Mouse (Mus musculus) kidney, embryonic 16.5 days (tissue): ENCODE measurements at regions not wholly inside any gene's neighbourhood (a gene's known extent, or its start where the extent isn't known, plus 50 kb on each side); places are given as distances from the start of the nearest gene placed in this dataset.
A peak's percentile ranks its signal among the peaks of the same experiment; 100 is the strongest.

Source experiments
- ATAC-seq: fragments of 200-750 bp; cut with Nextera tagmentation; 2 replicates; pipeline ENCODE4 v1.8.0; 2017; ENCODE audit warnings: moderate TSS enrichment; ENCODE audit not compliant: low FRiP score, low TSS enrichment
- H3K27ac ChIP-seq: fragments of 300-500 bp; sonication (generic); 2 replicates; pipeline ENCODE4 v1.5.1; 2014; ENCODE audit warnings: low read length
- H3K27me3 ChIP-seq: fragments of 300-500 bp; sonication (generic); 2 replicates; pipeline ENCODE4 v1.6.1; 2014; ENCODE audit warnings: low read length, control low read depth, mixed read lengths; ENCODE audit not compliant: insufficient read depth
- H3K36me3 ChIP-seq: fragments of 300-500 bp; sonication (generic); 2 replicates; pipeline ENCODE4 v1.6.1; 2014; ENCODE audit warnings: low read length, control low read depth, mixed read lengths; ENCODE audit not compliant: insufficient read depth
- H3K4me1 ChIP-seq: fragments of 300-500 bp; sonication (generic); 2 replicates; pipeline ENCODE4 v1.6.1; 2014; ENCODE audit warnings: low read length, control low read depth, mixed read lengths; ENCODE audit not compliant: insufficient read depth
- H3K4me2 ChIP-seq: fragments of 300-500 bp; sonication (generic); replicated peaks from 2 replicates; pipeline ENCODE4 v1.6.1; 2014; ENCODE audit warnings: low read depth, low read length
- H3K4me3 ChIP-seq: fragments of 300-500 bp; sonication (generic); 2 replicates; pipeline ENCODE4 v1.5.1; 2014; ENCODE audit warnings: mild to moderate bottlenecking, low read length
- H3K9ac ChIP-seq: fragments of 300-500 bp; sonication (generic); replicated peaks from 2 replicates; pipeline ENCODE4 v1.6.1; 2014; ENCODE audit warnings: low read length
- H3K9me3 ChIP-seq: fragments of 300-500 bp; sonication (generic); 2 replicates; pipeline ENCODE4 v1.6.1; 2016; ENCODE audit warnings: low read length, control low read depth
- WGBS: fragments of 180-500 bp; shearing (Covaris S2); extraction: QIAGEN DNeasy Blood & Tissue Kit; methylation state at CpG from one replicate; pipeline ENCODE4 v1.1.7; 2014; 5-methylcytosine and 5-hydroxymethylcytosine counted together

- Histone ChIP-seq H3K9me3 (no peaks in the 10 kb centered on the region), H3K4me2 (no peak overlapping the region), H3K27me3 (no peaks in the 10 kb centered on the region), H3K9ac (no peak overlapping the region), H3K4me1 (0 out of 2 replicates have a peak, but pooled peaks cover 3% of the 10 kb centered on the region), H3K36me3 (no peaks in the 10 kb centered on the region), H3K27ac (no peak overlapping the region), H3K4me3 (no peak overlapping the region)
- no peak for ATAC-seq
These were observed 258.5 kb downstream of the Gm10295 start for GRCm38 (mm10) chr7:71092825-71093224.

GRCm38 (mm10) chr7:71092301-71092700 lies 259.0 kb downstream of the Gm10295 start:
- 0 out of 2 replicates have a peak, but pooled peaks cover 3% of the 10 kb centered on the region for H3K4me1 ChIP-seq
- H3K9me3 ChIP-seq, result no peaks in the 10 kb centered on the region
- 40% methylated on average over 3 of the region's 3 CpGs for WGBS
- no peak overlapping the region for H3K27ac ChIP-seq
- no peak overlapping the region for H3K4me2 ChIP-seq
- no peak for ATAC-seq
- H3K36me3 ChIP-seq, result no peaks in the 10 kb centered on the region
- no peak overlapping the region for H3K4me3 ChIP-seq
- no peak overlapping the region for H3K9ac ChIP-seq
- no peaks in the 10 kb centered on the region for H3K27me3 ChIP-seq

- H3K36me3 ChIP-seq, result no peaks in the 10 kb centered on the region
- no peaks in the 10 kb centered on the region for H3K27me3 ChIP-seq
- no peak for ATAC-seq
- H3K4me3 ChIP-seq, result no peak overlapping the region
- peaks cover 8% of the 10 kb centered on the region; the same call in 1 of the 2 replicates for H3K4me1 ChIP-seq
- no peaks in the 10 kb centered on the region for H3K9me3 ChIP-seq
- 27% methylated on average over 14 of the region's 14 CpGs for WGBS
- H3K27ac ChIP-seq, result peak overlapping the region; percentile 20; the same call in 1 of the 2 replicates
- 0 out of 2 replicates have a peak overlapping the region, but pooled peaks have one; percentile 12 for H3K4me2 ChIP-seq
- H3K9ac ChIP-seq, result no peak overlapping the region
These were observed 286.6 kb downstream of the Gm10295 start for GRCm38 (mm10) chr7:71064446-71065391.

GRCm38 (mm10) chr7:71050825-71051224 lies 300.5 kb downstream of the Gm10295 start:
- H3K9me3 ChIP-seq, result no peaks in the 10 kb centered on the region
- no peaks in the 10 kb centered on the region for H3K27me3 ChIP-seq
- no peak for ATAC-seq
- H3K4me3 ChIP-seq, result no peak overlapping the region
- H3K4me2 ChIP-seq, result no peak overlapping the region
- WGBS, result 74% methylated on average over 2 of the region's 2 CpGs
- peaks cover 14% of the 10 kb centered on the region for H3K4me1 ChIP-seq
- H3K36me3 ChIP-seq, result no peaks in the 10 kb centered on the region
- H3K9ac ChIP-seq, result no peak overlapping the region
- no peak overlapping the region for H3K27ac ChIP-seq

GRCm38 (mm10) chr7:71047201-71047600 lies 304.1 kb downstream of the Gm10295 start:
- Histone ChIP-seq H3K36me3 (no peaks in the 10 kb centered on the region), H3K4me3 (no peak overlapping the region), H3K9ac (no peak overlapping the region), H3K4me2 (no peak overlapping the region), H3K27me3 (no peaks in the 10 kb centered on the region), H3K4me1 (peaks cover 13% of the 10 kb centered on the region), H3K27ac (peak overlapping the region; percentile 31), H3K9me3 (no peaks in the 10 kb centered on the region)
- 47% methylated on average over 3 of the region's 3 CpGs for WGBS
- 0 out of 2 replicates have a peak, but pooled peaks have one; percentile 12 for ATAC-seq

- Histone ChIP-seq H3K4me1 (peaks cover 10% of the 10 kb centered on the region), H3K9ac (no peak overlapping the region), H3K9me3 (no peaks in the 10 kb centered on the region), H3K27me3 (no peaks in the 10 kb centered on the region), H3K36me3 (no peaks in the 10 kb centered on the region), H3K4me3 (no peak overlapping the region), H3K4me2 (no peak overlapping the region), H3K27ac (peak overlapping the region; percentile 56; the same call in 1 of the 2 replicates)
- 71% methylated on average over 1 of the region's 1 CpGs for WGBS
- no peak for ATAC-seq
These were observed 304.7 kb downstream of the Gm10295 start for GRCm38 (mm10) chr7:71046596-71046995.

- no peak overlapping the region for H3K4me2 ChIP-seq
- H3K4me1 ChIP-seq, result peaks cover 6% of the 10 kb centered on the region; the same call in 1 of the 2 replicates
- no peaks in the 10 kb centered on the region for H3K36me3 ChIP-seq
- no peak overlapping the region for H3K27ac ChIP-seq
- no peaks in the 10 kb centered on the region for H3K9me3 ChIP-seq
- H3K9ac ChIP-seq, result no peak overlapping the region
- no peaks in the 10 kb centered on the region for H3K27me3 ChIP-seq
- 78% methylated on average over 5 of the region's 5 CpGs for WGBS
- no peak overlapping the region for H3K4me3 ChIP-seq
- ATAC-seq, result no peak
These were observed 307.5 kb downstream of the Gm10295 start for GRCm38 (mm10) chr7:71043789-71044188.

- no peak for ATAC-seq
- no peak overlapping the region for H3K4me2 ChIP-seq
- H3K4me3 ChIP-seq, result no peak overlapping the region
- no peaks in the 10 kb centered on the region for H3K27me3 ChIP-seq
- H3K36me3 ChIP-seq, result no peaks in the 10 kb centered on the region
- H3K9me3 ChIP-seq, result no peaks in the 10 kb centered on the region
- H3K27ac ChIP-seq, result no peak overlapping the region
- H3K4me1 ChIP-seq, result peaks cover 6% of the 10 kb centered on the region; the same call in 1 of the 2 replicates
- 69% methylated on average over 8 of the region's 8 CpGs for WGBS
- no peak overlapping the region for H3K9ac ChIP-seq
These were observed 308.2 kb downstream of the Gm10295 start for GRCm38 (mm10) chr7:71043128-71043527.

- H3K9ac ChIP-seq, result no peak overlapping the region
- no peaks in the 10 kb centered on the region for H3K27me3 ChIP-seq
- H3K4me2 ChIP-seq, result no peak overlapping the region
- H3K36me3 ChIP-seq, result no peaks in the 10 kb centered on the region
- peaks cover 6% of the 10 kb centered on the region; the same call in 1 of the 2 replicates for H3K4me1 ChIP-seq
- 88% methylated on average over 3 of the region's 3 CpGs for WGBS
- H3K27ac ChIP-seq, result no peak overlapping the region
- no peak for ATAC-seq
- no peaks in the 10 kb centered on the region for H3K9me3 ChIP-seq
- H3K4me3 ChIP-seq, result no peak overlapping the region
These were observed 309.9 kb downstream of the Gm10295 start for GRCm38 (mm10) chr7:71041388-71041787.

- H3K36me3 ChIP-seq, result no peaks in the 10 kb centered on the region
- H3K27me3 ChIP-seq, result no peaks in the 10 kb centered on the region
- no peak for ATAC-seq
- WGBS, result 72% methylated on average over 3 of the region's 3 CpGs
- H3K4me2 ChIP-seq, result no peak overlapping the region
- no peak overlapping the region for H3K4me3 ChIP-seq
- H3K9ac ChIP-seq, result no peak overlapping the region
- peaks cover under 1% of the 10 kb centered on the region; the same call in 1 of the 2 replicates for H3K4me1 ChIP-seq
- H3K9me3 ChIP-seq, result no peaks in the 10 kb centered on the region
- no peak overlapping the region for H3K27ac ChIP-seq
These were observed 310.4 kb downstream of the Gm10295 start for GRCm38 (mm10) chr7:71040846-71041245.
